ENCODE assay signal across 8 mouse cellular contexts in genomic region chr17:44030776-44031587, GRCm38 (mm10). TPM values are rescaled to one million over a fixed set of nuclear protein-coding genes. Genes with fewer than 3 reads are reported as not detected.
A peak's percentile ranks its signal among the peaks of the same experiment; 100 is the strongest.
DNase-seq lines count a peak whose midpoint lies in the region; ATAC-seq and TF ChIP-seq lines count a peak whose summit lies in the region.

No protein-coding gene starts in this region.

- ATAC-seq in kidney, embryonic 15.5 days (replicated peaks; ENCODE audit: low FRiP score) = no peak

- 68% methylated on average over 3 of the region's 3 CpGs for WGBS in kidney, adult 2 months
- WGBS in kidney, embryonic 15.5 days = 70% methylated on average over 3 of the region's 3 CpGs

- H3K4me2 ChIP-seq in kidney, embryonic 15.5 days = no peak overlapping the region

- DNase-seq in adrenal gland, postnatal 14 days = peak; percentile 7
- DNase-seq in adrenal gland, postnatal 10 days = no peak
- peak; percentile 34 for DNase-seq in kidney, adult 2 months
- DNase-seq in Muller cell, postnatal 12 days (ENCODE audit: inconsistent ontology term) = peak; percentile 64
- DNase-seq in heart, postnatal 10 days = peak; percentile 41 to 45
- DNase-seq in spleen, postnatal 4 days (ENCODE audit: low spot score in 2 of 2) = no peak
- DNase-seq in embryo, embryonic 10 days (ENCODE audit: low spot score) = no peak

- no peaks in the 10 kb centered on the region for H3K36me3 ChIP-seq in kidney, adult 2 months (ENCODE audit: control insufficient read depth, insufficient read depth, low read length)
- H3K36me3 ChIP-seq in kidney, embryonic 15.5 days = no peaks in the 10 kb centered on the region

- no peaks in the 10 kb centered on the region for H3K27me3 ChIP-seq in kidney, adult 2 months (replicated peaks; ENCODE audit: control insufficient read depth, insufficient read depth, low read length)
- no peaks in the 10 kb centered on the region for H3K27me3 ChIP-seq in kidney, embryonic 15.5 days

- no peak overlapping the region for H3K4me3 ChIP-seq in kidney, adult 2 months (ENCODE audit: insufficient read depth, low read depth, low read length)
- H3K4me3 ChIP-seq in kidney, embryonic 15.5 days (replicated peaks) = no peak overlapping the region

- no peak for TF ChIP-seq POLR2A in kidney, adult 2 months (IDR thresholded peaks at IDR 0.05; ENCODE audit: low read depth, low read length)

- no peak overlapping the region for H3K9ac ChIP-seq in kidney, embryonic 15.5 days

- intact Hi-C loops in heart, postnatal 10 days (cut with DNase I) = loop anchor here (10.0 kb wide), 1 partner anchor 226 kb away; the partner anchor contains the start of gene Rcan2

- peaks cover 4% of the 10 kb centered on the region; the same call in 1 of the 2 replicates for H3K4me1 ChIP-seq in kidney, adult 2 months (ENCODE audit: control insufficient read depth, insufficient read depth, low read length)
- peaks cover 6% of the 10 kb centered on the region for H3K4me1 ChIP-seq in kidney, embryonic 15.5 days

- no peaks in the 10 kb centered on the region for H3K9me3 ChIP-seq in kidney, embryonic 15.5 days (replicated peaks)

- no peak for TF ChIP-seq CTCF in kidney, adult 2 months (conservative IDR thresholded peaks at IDR 0.05; ENCODE audit: insufficient read depth, insufficient read length, low read depth, low read length)

- H3K27ac ChIP-seq in kidney, adult 2 months (ENCODE audit: insufficient read depth, low read depth, low read length) = 0 out of 2 replicates have a peak overlapping the region, but pooled peaks have one; percentile 8
- no peak overlapping the region for H3K27ac ChIP-seq in kidney, embryonic 15.5 days

RNA-seq across cellular contexts. Expression of gene Enpp5, which starts 47.6 kb away (rescaled TPM):
- total RNA-seq in adrenal gland, postnatal 14 days (2021) = 22.5 and 23.9 TPM in 2 replicates
- 10 to 100 TPM; 20.7 to 25.3 TPM for total RNA-seq in adrenal gland, postnatal 10 days (2021)
- 89.5 and 98.4 TPM in 2 replicates for polyA plus RNA-seq in kidney, adult 2 months (2012; rRNA removed)
- 19.8 and 20.9 TPM in 2 replicates for polyA plus RNA-seq in kidney, embryonic 15.5 days (2015; fragmentation: Nextera tagmentation; extraction: Ambion mirVana)
- total RNA-seq in heart, postnatal 10 days (2021) = 1 to 10 TPM; 9.2 to 9.4 TPM

Comparison
In these comparisons a context has a peak if more than half of its experiments do, and no peak if none do; other contexts are left out.
1. DNase-seq: peak in adrenal gland, postnatal 14 days (single experiment), kidney, adult 2 months (single experiment), Muller cell, postnatal 12 days (single experiment) and heart, postnatal 10 days (2 of 2); none in adrenal gland, postnatal 10 days (single experiment), spleen, postnatal 4 days (0 of 2) and embryo, embryonic 10 days (single experiment).